Mouse (Mus musculus): ENCODE measurements around the gene Ulk4.

- TF ChIP-seq CTCF (IDR thresholded peaks at IDR 0.05) (no peak), EP300 (IDR thresholded peaks at IDR 0.05) (no peak)
Measured at GRCm38 (mm10) chr9:120929081-120929480, 347.9 kb downstream of the Ulk4 start, which contains the start of gene Ctnnb1.

All from lung, postnatal 0 days (tissue).